Mouse (Mus musculus) adrenal gland, postnatal 14 days (tissue): Measurements from ENCODE around the gene Kctd19. TPM values are rescaled to one million over a fixed set of nuclear protein-coding genes. Genes with fewer than 3 reads are reported as not detected.

Experiments used
- DNase-seq: peaks from one replicate; pipeline ENCODE4 v3.0.0; 2021; ENCODE audit warnings: mixed read lengths
- long read RNA-seq, 2 experiments: library from polyadenylated mRNA; stranded (forward); transcript quantifications; one replicate each; pipeline ENCODE4 v2.0.0; 2021
- total RNA-seq: library from RNA; stranded (reverse); gene quantifications from 2 replicates; pipeline ENCODE4 v1.2.3, GENCODE M21; 2021

Kctd19 gene
- total RNA-seq: 0.26 TPM in 2 replicates
- long read RNA-seq, experiment 1, partial matches to known transcripts: 1 of 1 reads
- long read RNA-seq, experiment 1, other reads (novel, unspliced or antisense): 0 of 1 reads
- long read RNA-seq, experiment 2: 0 reads

GRCm38 (mm10) chr8:105413391-105413790 lies at the start of gene Kctd19, which contains the start of gene Lrrc36:
Kctd19 (minus strand) TSS chr8:105413502.
Lrrc36 (plus strand) TSS chr8:105413571.
- peak; percentile 85 for DNase-seq

DNA sequence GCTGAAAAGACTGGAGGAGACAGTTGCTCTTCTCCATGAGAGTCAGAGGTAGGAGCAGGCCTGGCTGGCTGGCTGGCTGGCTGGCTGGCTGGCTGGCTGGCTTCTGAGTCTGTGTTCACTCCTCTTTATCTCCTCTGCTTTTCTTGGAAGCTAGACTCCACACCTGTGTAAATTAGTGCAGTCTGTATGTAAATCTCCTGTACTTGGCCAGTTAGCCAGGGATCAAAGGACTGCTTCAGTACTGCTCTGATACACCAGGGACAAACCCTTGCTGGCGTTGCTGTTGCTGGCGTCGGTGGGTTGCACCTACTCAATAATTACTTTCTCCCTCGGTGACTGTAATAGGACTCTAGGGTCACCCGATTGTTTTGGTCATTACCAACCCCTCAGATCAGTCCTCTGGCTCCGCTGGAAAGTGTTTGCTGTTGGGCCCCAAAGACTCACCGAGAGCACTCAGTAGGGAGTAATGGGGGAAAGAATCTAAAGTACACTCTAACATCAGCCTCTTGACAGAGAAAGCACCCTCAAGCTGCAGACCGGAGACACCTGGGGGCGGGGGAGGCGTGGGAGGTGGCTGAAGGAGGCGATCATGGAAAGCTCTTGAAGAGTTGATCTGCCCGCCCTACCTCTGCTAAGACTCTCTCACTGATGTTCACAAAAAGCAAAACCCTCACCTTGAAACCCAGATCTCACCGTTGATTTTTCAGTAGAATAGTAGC lies 47.9 kb upstream of the Kctd19 start:
- DNase-seq: no peak

GRCm38 (mm10) chr8:105455218-105455617 lies 41.9 kb upstream of the Kctd19 start:
- DNase-seq: no peak

DNA sequence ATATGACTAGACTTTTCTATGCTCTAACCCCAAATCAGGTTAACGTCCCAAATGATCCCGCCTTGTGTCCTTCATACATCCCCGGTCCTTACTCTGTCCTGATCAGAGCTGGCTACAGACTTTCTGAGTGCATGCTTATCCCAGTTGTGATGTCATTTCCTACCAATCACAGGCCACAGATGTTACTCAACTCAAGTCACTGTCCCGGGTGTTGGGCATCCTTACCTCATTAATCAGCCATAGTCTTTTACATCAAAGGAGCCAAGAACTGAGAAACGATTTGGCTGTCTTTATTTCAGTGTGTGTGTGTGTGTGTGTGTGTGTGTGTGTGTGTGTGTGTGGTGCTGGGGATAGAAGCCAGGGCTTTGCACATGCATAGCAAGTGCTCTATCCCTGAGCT lies 40.8 kb upstream of the Kctd19 start:
- DNase-seq: peak; percentile 42

DNA sequence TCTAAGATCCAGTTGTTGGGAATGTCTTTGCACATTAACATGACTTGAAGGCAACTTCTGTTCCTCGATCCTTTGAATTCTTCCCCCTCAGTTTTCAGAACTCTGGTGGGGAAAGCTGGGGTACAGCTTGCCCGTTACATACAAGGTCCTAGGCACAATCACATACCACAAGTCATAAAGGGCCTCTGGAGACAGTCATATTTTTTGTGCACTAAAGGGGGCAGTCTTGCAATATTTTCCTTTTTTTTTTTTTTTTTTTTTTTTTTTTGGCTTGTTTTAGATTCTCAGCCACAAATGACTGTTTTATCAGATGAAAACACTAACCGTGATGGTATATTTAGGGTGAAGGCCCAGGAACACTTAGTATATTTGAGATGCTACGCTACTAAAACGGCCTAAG lies 40.0 kb upstream of the Kctd19 start:
- DNase-seq: no peak

DNA sequence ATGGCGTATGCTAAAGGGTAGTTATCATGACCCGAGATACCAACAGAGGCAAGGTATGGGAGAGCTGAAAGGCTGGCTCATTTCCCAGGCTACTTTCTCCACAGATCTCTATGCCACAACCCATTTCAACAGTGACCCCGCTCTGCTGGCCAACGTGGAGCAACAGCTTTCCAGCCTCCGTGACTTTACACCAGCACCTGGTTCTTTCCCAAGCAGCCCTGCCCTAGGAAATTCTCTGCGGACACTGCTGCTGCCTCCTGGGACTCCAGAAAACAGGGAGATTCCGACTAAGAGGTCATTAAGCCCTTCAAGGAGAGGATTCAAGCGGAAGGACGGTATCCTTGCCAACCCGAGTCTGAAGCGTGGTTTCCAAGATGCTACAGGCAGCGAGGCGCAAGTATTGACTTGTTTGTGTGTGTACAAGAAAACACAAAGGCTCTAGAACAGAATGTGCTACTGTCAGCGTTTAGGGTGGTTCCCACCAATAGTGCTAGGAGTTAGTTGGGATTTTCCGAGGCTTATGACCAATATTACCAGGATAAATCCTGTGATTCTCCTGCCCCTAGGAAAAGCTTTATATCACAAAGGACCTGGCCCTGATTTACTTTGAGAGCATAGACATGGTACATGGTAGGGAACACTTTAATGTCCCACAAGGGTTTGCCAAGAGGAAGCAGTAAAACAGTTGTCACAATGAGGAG lies 38.8 kb upstream of the Kctd19 start:
- DNase-seq: peak; percentile 51

DNA sequence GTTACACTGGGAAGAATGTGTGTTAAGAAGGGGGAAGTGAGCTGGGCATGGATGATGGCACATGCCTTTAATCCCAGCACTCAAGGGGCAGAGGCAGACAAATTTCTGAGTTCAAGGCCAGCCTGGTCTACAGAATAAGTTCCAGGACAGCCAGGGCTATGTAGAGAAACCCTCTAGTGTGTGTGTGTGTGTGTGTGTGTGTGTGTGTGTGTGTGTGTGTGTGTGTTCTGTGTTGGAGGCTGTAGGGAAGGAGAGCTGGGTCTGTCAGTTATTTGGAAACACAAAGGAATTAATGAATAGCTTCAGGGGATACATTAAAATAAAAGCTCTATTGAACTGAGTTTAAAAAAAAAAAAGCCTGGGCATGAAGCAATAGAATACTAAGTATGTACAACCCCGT lies 37.7 kb upstream of the Kctd19 start:
- DNase-seq: no peak

DNA sequence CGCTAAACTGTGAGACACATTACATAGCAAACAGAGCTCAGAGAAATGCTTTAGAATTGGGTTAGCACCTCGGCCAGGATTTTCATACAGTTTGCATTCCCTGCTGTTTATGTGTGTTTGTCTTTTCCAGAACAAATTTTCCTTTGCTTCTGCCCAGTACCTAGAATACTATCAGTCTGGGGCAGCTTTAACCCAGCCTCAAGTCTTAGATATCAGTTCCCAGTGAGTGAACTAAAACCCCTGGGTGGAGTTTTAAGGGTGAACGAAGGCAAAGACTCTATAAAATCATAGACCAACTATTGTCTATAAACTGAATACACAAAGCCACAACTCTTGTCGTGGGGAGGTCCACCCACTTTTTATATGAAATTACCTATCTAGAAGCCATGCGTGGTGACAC lies 35.3 kb upstream of the Kctd19 start:
- DNase-seq: no peak

DNA sequence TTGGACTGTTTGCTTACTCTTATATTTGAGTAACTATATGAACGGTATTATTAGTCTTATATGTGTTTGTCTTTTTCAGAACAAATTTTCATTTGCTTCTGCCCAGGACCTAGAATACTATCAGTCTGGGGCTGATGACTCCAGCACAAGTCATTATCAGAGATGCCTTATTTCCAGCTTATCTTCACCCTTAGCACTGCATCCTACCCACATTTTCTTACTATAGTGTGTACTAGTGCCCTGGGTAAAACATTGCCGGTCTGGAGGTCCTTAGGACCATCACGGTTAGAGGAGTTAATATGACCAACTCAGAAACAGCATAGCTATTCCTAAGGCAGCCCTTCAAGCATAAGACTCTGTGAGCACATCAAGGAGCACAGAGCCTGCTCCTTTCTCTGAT lies 34.9 kb upstream of the Kctd19 start:
- DNase-seq: no peak

DNA sequence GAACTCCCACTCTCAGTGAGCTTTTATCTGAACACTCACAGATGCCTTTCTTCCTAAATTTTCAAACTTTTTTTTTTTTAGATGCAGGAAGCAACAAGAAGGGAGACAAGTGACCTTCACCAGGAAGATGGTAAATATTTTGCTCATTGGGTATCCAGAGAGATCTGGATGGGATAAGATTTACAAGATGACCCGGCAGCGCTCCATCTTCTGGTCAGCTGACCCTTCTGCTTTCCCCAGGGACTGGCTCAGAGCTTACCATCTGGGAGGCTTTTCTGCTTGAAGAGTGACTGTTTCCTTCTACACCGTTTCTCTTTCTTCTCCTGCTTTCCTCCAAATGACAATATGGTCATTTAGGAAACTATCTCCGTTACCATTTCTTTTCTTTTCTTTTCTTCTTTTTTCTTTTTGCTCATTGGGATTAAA lies 32.8 kb upstream of the Kctd19 start:
- no peak for DNase-seq

DNA sequence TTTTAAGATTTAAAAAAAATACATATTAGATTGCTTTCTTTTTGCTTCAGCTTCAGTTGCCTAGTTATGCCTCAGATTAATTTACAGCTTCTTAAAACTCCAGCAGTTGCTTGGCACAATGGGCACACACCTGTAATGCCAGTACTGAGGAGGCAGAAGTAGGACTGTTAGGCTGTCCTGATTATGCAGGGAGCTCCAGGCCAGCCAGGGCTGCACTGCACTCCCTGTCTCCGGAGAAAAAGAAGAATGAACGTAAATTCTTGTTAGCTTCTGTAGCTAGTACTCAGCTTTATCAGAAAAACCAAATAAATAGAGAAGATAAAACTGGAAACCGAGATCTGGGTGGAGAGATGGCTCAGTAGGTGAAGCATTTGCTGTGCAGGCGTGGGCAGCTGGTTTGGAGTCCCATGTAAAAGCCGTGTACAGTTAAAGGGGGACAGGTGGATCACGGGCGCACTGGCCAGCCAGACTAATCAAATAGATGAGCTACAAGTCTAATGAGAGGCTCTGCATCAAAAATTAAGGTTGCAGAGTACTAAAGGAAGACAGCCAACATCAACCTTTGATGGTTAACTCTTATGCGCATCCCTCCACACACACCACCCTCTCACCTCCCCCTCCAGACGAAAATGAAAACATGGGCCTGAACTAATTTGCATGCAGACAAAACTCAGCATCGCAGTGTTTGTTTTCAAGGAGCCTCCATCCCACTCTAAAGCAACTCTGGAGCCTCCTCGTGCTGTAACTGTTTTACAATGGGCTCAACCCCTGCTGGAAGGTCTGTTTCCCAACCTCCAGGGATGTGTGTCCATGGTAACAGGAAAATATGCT lies 32.2 kb upstream of the Kctd19 start:
- DNase-seq: no peak

DNA sequence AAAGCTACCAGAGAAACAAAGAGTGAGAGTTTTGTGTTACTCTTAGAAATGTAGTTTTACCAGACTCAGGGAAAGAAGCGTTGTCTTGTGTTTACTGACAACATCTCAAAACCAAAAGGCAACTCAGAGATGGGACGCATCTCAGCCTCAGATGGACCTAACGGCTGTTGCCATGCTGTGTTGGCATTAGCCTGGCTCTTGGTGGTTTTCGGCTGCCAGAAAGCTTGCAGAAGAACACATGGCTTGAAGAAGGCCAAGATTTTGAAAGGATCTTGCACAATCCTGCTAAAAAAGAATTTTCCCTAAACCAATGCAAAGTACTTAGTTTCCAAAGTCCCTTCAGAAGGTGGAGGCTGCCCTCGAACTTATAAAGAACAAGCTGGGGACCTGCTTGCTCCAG lies 29.4 kb upstream of the Kctd19 start:
- DNase-seq: no peak

DNA sequence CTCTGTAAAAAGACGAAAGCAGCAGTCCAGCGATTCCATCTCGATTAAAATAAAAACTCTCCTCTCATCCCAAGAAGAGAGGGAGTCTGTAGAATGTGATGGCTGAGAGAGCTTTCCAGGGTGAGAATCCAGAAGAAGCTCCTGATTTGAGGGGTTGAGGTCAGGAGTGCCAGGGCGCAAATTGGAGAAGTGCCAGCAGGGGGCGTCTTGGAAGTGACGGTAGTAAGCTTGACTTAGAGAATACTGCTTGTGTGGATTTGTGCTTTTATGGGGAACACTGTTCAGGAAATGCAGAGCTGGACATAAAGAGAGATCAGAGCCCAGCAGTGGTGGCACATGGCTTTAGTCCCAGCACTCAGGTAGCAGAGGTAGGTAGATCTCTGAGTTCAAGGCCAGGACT lies 28.1 kb upstream of the Kctd19 start:
- DNase-seq: peak; percentile 69

GRCm38 (mm10) chr8:105438865-105439264 lies 25.6 kb upstream of the Kctd19 start:
- DNase-seq: peak; percentile 58

GRCm38 (mm10) chr8:105437078-105437748 lies 23.9 kb upstream of the Kctd19 start:
- no peak for DNase-seq

DNA sequence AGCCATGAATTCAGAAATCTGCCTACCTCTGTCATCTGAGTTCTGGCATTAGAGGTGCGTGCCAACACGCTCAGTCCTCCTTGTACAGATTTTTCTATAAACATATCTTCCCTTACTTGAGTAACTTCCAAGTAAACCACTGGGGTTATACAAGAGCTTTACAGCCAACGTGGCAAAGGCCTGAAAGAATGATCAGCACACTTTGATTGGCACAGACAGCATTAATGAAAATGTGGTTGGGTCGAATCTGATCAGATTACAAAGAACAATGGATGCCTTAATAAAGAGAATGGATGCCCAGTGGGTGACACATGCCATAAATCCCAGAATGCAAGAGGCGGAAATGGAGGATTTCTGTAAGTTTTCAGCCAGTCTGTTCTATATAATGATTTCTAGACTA lies 22.9 kb upstream of the Kctd19 start:
- DNase-seq: no peak

DNA sequence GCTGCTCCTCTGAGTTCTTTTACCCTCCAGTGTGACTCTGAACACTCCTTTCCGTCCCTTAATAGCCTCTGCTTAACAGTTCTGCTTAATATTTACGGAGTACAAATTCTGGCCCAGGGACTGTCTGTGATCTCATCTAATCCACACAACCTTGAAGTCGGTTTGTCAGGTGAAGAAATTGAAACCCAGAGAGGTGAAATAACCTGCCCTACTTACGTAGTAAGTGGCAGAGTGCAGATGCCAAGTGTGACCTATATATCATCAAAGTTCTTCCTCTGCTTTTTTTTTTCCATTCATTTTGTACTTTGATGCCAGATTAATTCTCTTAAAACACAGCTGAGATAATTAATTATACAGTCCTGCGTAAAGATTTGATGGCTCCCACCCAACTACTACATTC lies 20.8 kb upstream of the Kctd19 start:
- no peak for DNase-seq

- no peak for DNase-seq
Measured at GRCm38 (mm10) chr8:105433511-105433910, 20.2 kb upstream of the Kctd19 start.

- peak; percentile 13 for DNase-seq
Measured at GRCm38 (mm10) chr8:105433021-105433420, 19.7 kb upstream of the Kctd19 start.

DNA sequence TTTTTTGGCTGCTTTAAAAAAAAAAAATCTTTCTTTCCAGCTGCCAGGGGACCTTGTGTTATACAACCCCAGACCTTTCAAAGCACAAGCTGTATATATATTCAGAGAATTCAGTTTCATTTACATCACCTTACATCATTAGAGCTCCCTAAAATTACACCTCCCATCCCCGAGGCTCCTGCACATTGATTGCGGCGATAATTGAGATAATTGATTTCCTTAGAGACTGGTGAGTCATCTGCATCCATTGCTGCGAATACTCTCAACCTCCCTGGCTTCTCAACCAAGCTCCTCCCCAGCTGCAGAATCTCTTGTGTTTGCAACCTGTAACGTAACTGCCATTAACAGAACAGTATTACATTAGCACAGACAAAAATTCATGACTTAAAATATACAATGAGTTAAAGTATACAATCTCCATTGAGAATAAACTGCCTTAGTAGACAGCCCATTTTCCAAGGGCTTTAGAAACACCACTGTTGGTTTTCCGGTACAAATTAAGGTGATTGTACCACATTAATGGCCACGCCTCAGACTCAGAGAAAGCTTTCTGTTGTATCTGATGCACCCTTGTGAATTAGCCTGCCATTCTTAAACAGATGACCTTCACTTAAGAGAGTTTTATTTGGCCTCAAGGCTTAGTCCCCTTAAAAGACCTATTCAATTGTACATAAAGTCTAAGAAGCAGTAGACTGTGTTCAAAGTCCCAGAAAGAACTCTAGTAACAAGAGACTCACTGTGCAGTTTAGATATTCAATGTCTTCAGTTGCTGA lies 18.6 kb upstream of the Kctd19 start:
- no peak for DNase-seq

DNA sequence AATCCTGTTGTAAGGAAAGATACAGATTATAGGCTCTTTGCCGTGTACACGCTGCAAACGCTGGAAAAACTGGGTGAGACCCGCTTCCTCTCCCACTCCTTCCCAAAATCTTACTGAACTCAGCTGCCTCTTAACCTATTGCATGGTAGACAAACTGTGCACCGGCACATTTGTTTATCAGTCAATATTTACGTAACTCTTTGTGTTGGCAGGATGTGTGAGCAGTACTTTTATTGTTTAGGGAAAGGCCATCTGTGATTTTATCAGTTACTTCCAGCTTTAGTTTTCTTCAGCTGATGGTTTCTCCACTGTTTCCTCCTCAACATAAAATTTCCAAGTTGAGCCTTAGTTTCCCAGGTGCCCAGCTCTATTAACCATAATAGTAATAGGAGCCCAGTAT lies 13.6 kb upstream of the Kctd19 start:
- DNase-seq: no peak
